Mouse (Mus musculus) embryonic fibroblast, embryonic 13.5 days (primary cell): ENCODE measurements at regions not wholly inside any gene's neighbourhood (a gene's known extent, or its start where the extent isn't known, plus 50 kb on each side); places are given as distances from the start of the nearest gene placed in this dataset.

ENCODE experiments used
- H3K27ac ChIP-seq: 2 replicates; pipeline ENCODE4 v1.5.1; 2012; ENCODE audit warnings: low read length, control low read depth, inconsistent platforms; ENCODE audit not compliant: insufficient read depth
- H3K4me1 ChIP-seq: 2 replicates; pipeline ENCODE4 v1.6.1; 2011; ENCODE audit warnings: low read length; ENCODE audit not compliant: control insufficient read depth, insufficient read depth
- H3K4me3 ChIP-seq: 2 replicates; pipeline ENCODE4 v1.5.1; 2011; ENCODE audit warnings: mild to moderate bottlenecking, control low read depth, low read length; ENCODE audit not compliant: insufficient read depth
- CTCF ChIP-seq: IDR thresholded peaks from 2 replicates; pipeline ENCODE4 v1.5.1; 2011; ENCODE audit warnings: mild to moderate bottlenecking, control low read depth, low read length, moderate library complexity, borderline replicate concordance; ENCODE audit not compliant: insufficient read depth
- POLR2A ChIP-seq: IDR thresholded peaks from 2 replicates; pipeline ENCODE4 v1.6.1; 2011; ENCODE audit warnings: low read depth, mild to moderate bottlenecking, control low read depth, low read length, moderate library complexity

DNA sequence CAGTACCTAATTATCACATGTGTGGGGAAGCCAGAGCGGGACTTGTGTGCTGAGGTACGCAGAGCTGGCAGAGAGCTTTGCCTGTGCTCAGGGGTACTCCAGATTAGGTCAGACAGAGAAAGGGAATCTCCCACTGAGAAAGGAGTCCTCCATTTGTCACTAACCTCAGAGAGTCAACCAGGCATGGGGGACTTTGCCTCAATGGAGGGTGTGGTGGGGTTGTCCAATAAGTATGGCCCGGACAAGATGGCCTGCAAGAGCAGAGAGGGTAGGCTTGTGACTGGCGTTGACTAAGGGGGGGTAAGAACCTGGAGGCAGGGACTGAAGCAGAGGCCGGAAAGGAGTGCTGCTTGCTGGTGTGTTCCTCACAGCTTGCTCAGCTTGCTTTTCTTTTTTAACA, 62.7 kb upstream of the Tns3 start:
- Histone ChIP-seq H3K4me3 (no peak overlapping the region), H3K27ac (no peak overlapping the region), H3K4me1 (no peaks in the 10 kb centered on the region)
- TF ChIP-seq POLR2A (no peak), CTCF (no peak)

DNA sequence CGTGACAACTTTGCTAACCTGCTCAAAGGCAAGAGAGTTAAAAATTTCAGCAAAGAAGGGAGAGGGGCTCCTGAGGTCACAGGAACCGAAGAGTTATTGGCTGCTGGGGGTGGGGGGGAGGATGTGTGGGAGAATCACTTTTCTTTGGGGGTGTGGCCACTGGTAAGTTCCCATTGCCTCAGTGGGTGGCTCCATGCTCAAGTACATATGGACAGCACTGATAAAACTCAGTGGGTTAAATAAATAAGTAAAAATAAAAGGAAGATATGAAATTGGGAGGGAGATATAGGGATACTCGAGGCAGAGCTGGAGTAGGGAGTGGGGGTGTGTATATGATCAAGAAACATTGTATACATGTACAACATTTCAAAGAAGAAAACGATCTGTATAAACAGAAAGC, 61.2 kb upstream of the Tns3 start:
- H3K4me3 ChIP-seq = no peak overlapping the region
- H3K27ac ChIP-seq = no peak overlapping the region
- H3K4me1 ChIP-seq = no peaks in the 10 kb centered on the region
- no peak for TF ChIP-seq POLR2A
- no peak for TF ChIP-seq CTCF

- Histone ChIP-seq H3K4me1 (no peaks in the 10 kb centered on the region), H3K27ac (no peak overlapping the region), H3K4me3 (no peak overlapping the region)
- no peak for TF ChIP-seq CTCF
- TF ChIP-seq POLR2A = no peak
Measured at GRCm38 (mm10) chr11:8723102-8723640, 58.8 kb upstream of the Tns3 start.

DNA sequence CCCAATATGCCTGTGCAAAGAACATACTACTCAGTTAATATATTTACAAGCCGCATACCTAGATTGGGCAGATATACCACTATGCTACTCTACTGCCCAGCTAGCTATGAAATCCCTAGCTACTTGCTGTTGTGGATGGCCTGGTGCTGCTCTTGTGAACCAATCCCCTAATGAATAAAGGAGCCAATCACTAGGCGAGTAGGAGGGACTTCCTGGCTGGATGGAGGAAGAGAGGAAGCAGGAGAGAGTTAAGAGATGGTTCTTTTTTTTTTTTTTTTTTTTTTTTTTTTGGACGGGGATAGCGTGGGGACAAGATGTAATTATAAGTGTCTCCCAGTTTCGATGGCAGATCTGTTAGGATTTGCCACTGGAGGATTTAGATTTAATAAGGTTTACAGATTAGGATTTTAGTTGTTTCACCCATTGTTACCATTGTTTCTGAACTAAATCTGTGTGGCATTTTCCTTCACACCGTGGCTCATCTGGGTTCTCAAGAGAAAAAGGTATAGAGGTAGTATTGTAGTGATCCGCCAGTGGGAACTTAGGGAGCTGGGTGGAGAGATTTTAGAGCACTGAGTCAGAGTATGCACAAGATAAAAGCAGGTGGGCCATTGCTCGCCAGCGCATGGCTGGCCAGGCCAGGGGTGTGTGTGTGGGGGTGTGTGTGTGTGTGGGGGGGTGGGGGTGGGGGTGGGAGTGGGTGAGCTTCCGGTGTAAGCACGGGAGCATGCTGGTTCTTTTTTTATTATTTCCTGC, 55.1 kb upstream of the Tns3 start:
- Histone ChIP-seq H3K27ac (no peak overlapping the region), H3K4me1 (no peaks in the 10 kb centered on the region), H3K4me3 (no peak overlapping the region)
- TF ChIP-seq CTCF (no peak), POLR2A (no peak)

- Histone ChIP-seq H3K4me1 (no peaks in the 10 kb centered on the region), H3K27ac (no peak overlapping the region), H3K4me3 (no peak overlapping the region)
- TF ChIP-seq CTCF (no peak), POLR2A (no peak)
Measured at GRCm38 (mm10) chr11:8717774-8718173, 53.4 kb upstream of the Tns3 start.

GRCm38 (mm10) chr11:8716858-8717257, 52.5 kb upstream of the Tns3 start:
- no peak overlapping the region for H3K4me3 ChIP-seq
- no peaks in the 10 kb centered on the region for H3K4me1 ChIP-seq
- no peak for TF ChIP-seq CTCF
- no peak for TF ChIP-seq POLR2A
- no peak overlapping the region for H3K27ac ChIP-seq

DNA sequence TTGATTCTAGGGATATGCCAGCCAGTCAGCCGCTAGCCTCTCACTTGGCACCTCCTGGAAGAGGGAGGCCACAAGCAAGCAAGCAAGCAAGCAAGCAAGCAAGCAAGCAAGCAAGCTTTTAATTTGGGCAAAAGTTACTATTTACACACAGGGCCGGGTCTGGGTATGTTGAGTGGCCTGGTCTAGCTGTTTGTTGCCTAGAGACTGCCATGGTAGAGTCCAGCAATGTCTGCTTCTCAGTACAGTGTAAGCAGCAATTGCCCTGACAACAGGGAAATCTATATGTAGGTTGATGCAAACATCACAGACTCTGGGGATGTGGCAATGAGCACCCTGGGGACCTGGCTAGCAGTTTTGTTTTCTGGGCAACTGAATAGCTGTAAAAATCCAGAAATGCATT, 51.4 kb upstream of the Tns3 start:
- no peak overlapping the region for H3K4me3 ChIP-seq
- TF ChIP-seq POLR2A = no peak
- no peaks in the 10 kb centered on the region; the same call in 1 of the 2 replicates for H3K4me1 ChIP-seq
- no peak overlapping the region for H3K27ac ChIP-seq
